Mouse (Mus musculus) ES-Bruce4 (cell line): Measurements from ENCODE around the gene Cabcoco1.
A peak's percentile ranks its signal among the peaks of the same experiment; 100 is the strongest.

Experiments
- CTCF ChIP-seq: IDR thresholded peaks from one replicate; pipeline ENCODE4 v1.8.1; 2011; ENCODE audit warnings: low read depth, low read length
- EP300 ChIP-seq: IDR thresholded peaks from 2 replicates; pipeline ENCODE4 v1.6.1; 2011; ENCODE audit warnings: low read depth, low read length; ENCODE audit not compliant: insufficient read depth
- POLR2A ChIP-seq: IDR thresholded peaks from one replicate; pipeline ENCODE4 v1.8.1; 2011; ENCODE audit warnings: low read length; ENCODE audit not compliant: insufficient read depth

GRCm38 (mm10) chr10:68454541-68454940, 87.2 kb downstream of the Cabcoco1 start:
- no peak for TF ChIP-seq EP300
- no peak for TF ChIP-seq POLR2A
- TF ChIP-seq CTCF = peak; percentile 45
